In genomic region chr5:90052516-90052915, GRCm38 (mm10) we compare ENCODE assay signal across 24 mouse cellular contexts.
"Had no signal": no experiment of that assay in that cellular context is flagged by ENCODE, and none has a peak within 500 bp of the region (broad histone marks: within the 10 kb centered on the region; RNA-seq: fewer than 3 reads in every experiment).

No protein-coding gene starts in this region.

- H3K9me3 ChIP-seq: heart, embryonic 10.5 days; heart, embryonic 12.5 days; hindbrain, embryonic 10.5 days; hindbrain, embryonic 12.5 days; hindbrain, embryonic 15.5 days; intestine, embryonic 15.5 days; limb, embryonic 10.5 days; limb, embryonic 12.5 days had no signal

- H3K36me3 ChIP-seq: heart, embryonic 10.5 days; heart, embryonic 12.5 days; hindbrain, embryonic 10.5 days; hindbrain, embryonic 12.5 days; hindbrain, embryonic 15.5 days; intestine, embryonic 15.5 days; limb, embryonic 10.5 days; limb, embryonic 12.5 days had no signal

- H3K4me1 ChIP-seq: heart, embryonic 10.5 days; heart, embryonic 12.5 days; hindbrain, embryonic 10.5 days; hindbrain, embryonic 12.5 days; hindbrain, embryonic 15.5 days; intestine, embryonic 15.5 days; limb, embryonic 10.5 days; limb, embryonic 12.5 days had no signal

- H3K27ac ChIP-seq: gastrocnemius, adult 2 months; heart, embryonic 10.5 days; hindbrain, embryonic 10.5 days; hindbrain, embryonic 12.5 days; hindbrain, embryonic 15.5 days; intestine, embryonic 15.5 days; layer of hippocampus, adult 2 months; left cerebral cortex, adult 2 months; limb, embryonic 10.5 days; limb, embryonic 12.5 days had no signal

- H3K27me3 ChIP-seq: heart, embryonic 12.5 days; hindbrain, embryonic 12.5 days; hindbrain, embryonic 15.5 days; intestine, embryonic 15.5 days; limb, embryonic 12.5 days had no signal

- ATAC-seq: inflammation-experienced regulatory T-cells, adult 6 months; intestine, embryonic 15.5 days; intestine, postnatal 0 days had no signal

- H3K4me3 ChIP-seq: gastrocnemius, adult 2 months; heart, embryonic 10.5 days; heart, embryonic 12.5 days; hindbrain, embryonic 10.5 days; hindbrain, embryonic 12.5 days; hindbrain, embryonic 15.5 days; intestine, embryonic 15.5 days; layer of hippocampus, adult 2 months; left cerebral cortex, adult 2 months; limb, embryonic 10.5 days; limb, embryonic 12.5 days had no signal

- H3K9ac ChIP-seq: heart, embryonic 12.5 days; hindbrain, embryonic 12.5 days; hindbrain, embryonic 15.5 days; intestine, embryonic 15.5 days; limb, embryonic 12.5 days had no signal

- DNase-seq: gastrocnemius, adult 2 months; gastrocnemius, postnatal 10 days; gastrocnemius, postnatal 25 days; heart, adult 18-20 months; heart, postnatal 10 days; heart, postnatal 4 days; kidney, adult 18-20 months; kidney, adult 8-10 months; kidney, postnatal 10 days; kidney, postnatal 25 days; kidney, postnatal 4 days; liver had no signal

- H3K4me2 ChIP-seq: heart, embryonic 12.5 days; hindbrain, embryonic 12.5 days; hindbrain, embryonic 15.5 days; intestine, embryonic 15.5 days; limb, embryonic 12.5 days had no signal
